Mouse (Mus musculus): ENCODE measurements around the gene Tbc1d22a.

Gene Tbc1d22a

DNA sequence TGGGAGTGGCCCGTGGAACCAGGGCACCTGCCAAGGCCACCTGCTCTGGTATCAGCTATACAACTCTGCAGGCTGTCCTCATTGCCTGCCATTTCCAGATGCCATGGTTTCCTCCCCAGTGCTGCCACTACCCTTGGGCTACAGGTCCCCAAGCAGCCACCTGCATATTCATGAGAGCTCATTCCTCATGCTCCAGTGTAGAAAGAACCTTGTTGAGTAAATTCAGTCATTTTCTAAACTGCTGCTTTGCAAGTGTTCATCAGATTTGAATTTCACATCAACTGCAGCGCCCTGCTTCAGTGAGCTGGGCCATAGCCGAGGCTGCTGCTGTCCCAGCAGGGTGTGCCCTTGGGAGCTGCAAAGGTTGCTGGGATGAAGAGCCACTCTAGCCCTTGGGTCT is 174.3 kb downstream of the Tbc1d22a start:
- DNase-seq (ENCODE audit: low spot score) = no peak

GRCm38 (mm10) chr15:86404866-86405265 is 190.6 kb downstream of the Tbc1d22a start:
- no peak for DNase-seq (ENCODE audit: low spot score)

DNA sequence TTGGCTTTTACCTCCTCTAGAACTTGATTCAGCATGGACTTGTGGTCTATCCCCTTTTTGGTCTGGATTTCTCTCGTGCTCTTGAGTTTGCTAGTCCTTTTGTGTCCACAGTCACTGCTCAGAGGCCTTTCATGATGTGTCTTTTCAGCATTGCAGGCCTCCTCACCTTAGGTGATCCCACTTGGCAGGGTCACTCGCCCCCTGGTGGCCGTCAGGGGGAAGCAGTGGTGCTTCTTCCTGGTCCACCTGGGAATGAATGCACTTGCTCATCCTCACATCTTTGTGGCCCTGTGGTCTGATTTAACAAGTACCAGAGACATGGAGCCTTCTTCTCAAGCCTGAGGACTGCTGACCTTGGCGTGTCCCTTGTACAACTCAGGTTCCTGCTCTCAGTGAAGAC is 191.3 kb downstream of the Tbc1d22a start:
- no peak for DNase-seq (ENCODE audit: low spot score)

DNA sequence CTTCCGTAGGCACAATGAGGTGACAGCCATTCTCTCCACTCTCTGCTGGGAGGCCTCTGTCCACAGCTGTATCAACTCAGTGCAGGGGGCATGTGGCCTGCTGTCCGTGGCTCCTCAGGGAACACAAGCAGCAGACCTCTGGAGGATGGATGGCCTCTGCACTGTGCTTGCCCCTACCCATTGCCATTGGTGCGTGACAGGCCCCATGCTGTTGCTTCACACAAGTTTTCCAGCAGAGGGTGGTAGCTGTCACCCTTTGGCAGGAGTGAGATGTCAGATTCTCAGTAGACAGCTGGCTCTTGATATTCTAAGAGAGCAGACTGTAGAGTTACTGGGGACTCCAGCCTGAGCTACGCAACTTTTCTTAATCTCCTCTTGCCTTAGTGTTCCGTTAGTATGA is 195.1 kb downstream of the Tbc1d22a start:
- DNase-seq (ENCODE audit: low spot score) = no peak

DNA sequence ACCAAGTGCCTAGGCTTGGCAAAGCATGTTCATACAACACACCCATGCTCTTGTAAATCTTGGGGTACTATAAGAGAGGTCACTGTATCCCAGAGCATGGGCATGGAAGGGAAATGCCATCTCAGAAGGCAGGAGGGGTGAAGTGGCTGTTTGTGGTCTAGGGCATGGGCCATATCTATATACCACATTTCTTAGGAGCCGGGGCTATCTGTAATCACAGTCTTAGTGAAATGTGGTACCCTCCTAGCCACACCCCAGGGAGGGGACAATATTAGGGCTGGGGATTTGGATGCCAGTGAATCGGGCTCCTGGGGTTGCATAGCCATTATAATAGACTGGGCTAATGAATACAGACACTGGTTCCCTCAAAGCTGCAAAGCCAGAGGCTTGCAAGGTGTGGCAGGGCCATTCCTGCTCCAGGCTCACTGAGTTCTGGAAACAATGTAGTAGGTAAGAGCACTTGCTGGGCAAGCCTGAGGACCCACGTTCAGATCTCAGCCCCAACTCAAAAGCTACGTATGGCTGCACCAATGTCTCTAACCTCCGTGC is 197.3 kb downstream of the Tbc1d22a start:
- no peak for DNase-seq (ENCODE audit: low spot score)

GRCm38 (mm10) chr15:86415951-86416350 is 201.7 kb downstream of the Tbc1d22a start:
- no peak for DNase-seq (ENCODE audit: low spot score)

GRCm38 (mm10) chr15:86418436-86418835 is 204.2 kb downstream of the Tbc1d22a start:
- DNase-seq (ENCODE audit: low spot score) = no peak

GRCm38 (mm10) chr15:86419620-86420019 is 205.4 kb downstream of the Tbc1d22a start:
- DNase-seq (ENCODE audit: low spot score) = no peak

DNA sequence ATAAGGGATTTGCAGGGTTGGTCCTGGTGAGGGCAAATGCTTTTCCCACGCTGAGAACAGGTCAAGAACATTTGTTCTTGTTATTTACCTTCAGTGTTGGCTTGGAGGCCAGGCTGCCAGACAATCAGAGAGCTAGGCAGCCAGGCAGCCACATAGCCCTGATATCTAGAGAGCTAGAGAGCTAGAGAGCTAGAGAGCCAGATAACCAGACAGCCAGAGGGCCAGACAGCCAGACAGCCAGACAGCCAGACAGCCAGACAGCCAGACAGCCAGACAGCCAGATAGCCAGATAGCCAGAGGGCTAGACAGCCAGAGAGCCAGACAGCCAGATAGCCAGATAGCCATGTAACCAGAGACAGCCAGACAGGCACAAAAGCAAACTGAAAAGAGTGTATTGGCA is 208.6 kb downstream of the Tbc1d22a start:
- DNase-seq (ENCODE audit: low spot score) = no peak

DNA sequence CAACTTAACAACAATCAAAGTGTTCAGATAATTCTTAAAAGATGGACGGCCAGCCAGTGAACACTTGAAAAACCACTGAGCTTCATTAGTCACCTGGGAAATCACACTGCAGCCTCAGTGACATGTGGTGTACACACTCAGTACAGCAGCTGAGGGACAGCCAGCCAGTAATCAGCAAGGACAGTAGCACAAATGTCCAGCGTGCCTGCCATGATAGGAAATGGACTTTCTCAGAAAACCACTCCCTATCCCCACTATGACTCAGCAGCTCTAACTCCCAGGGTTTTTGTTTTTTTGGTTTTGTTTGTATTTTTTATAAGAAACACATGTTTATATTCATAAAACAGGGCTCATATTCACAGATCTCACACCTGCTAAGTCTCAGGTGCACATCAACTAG is 209.6 kb downstream of the Tbc1d22a start:
- DNase-seq (ENCODE audit: low spot score) = no peak

DNA sequence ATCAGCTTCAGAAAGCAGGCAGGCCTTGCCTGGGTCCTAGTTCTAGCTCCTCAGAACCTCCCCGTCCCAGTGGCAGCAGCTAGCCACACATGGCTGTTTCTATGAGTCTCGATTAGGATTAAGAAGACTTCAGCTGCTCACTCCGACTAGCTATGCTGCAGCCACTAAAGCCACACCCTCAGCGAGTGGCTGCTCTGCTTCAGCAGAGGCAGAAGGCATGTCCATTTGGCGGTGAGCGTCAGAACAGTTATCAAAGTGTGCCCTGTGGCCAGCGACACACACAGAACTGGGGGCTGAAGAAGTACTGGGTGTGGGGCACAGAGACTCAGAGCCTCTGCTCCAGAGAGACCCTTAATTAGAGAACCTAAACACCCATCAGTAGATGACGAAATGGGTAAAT is 210.7 kb downstream of the Tbc1d22a start:
- no peak for DNase-seq (ENCODE audit: low spot score)

DNA sequence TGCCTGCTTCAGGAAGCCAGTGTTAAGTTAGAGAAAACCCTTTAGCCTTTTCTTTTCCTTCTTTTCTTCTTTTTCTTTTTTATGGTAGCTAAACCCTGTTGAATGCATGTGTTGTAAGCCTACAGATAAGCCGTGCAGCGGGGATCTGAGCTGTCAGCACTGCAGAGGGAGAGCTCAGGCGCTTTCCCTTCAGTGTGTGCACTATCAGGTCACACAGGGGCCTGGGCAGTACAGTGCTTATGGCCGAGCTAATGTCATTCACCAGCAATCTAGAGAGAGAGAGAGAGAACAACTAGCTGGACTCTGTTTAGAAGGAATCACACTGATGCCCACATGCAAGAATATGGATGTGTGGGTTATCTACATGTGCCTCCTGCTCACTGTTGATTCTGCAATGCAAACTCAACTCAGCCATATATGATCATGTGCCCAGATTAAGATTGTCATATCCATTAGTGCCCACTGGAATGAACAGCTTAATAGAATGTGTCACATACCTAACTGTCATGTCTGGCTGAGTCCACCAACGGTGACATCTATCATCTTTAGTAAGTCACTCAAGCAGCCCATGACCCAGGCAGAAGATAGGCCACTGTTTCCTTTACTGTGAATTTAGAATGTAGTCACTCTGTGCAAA is 212.2 kb downstream of the Tbc1d22a start:
- DNase-seq (ENCODE audit: low spot score) = no peak

GRCm38 (mm10) chr15:86427439-86427838 is 213.2 kb downstream of the Tbc1d22a start:
- DNase-seq (ENCODE audit: low spot score) = no peak

DNA sequence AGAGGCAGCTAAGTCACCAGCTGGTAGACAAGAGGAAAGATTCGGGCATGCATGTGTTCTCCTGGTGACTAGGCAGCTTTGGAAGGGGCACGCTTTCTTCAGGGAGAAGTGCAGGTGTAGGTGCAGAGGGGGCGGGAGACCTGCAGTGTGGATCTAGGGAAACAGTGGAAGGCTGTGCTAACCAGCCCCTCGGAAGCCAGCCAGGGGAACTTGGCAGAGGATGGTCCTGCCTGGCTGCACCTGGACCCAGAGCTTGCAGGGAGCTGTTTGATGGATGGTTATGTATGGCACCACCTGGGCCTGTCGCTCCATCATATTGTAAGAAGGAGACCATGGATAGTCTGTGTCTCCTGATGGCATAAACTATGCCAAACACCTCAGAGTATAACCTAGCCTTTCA is 214.2 kb downstream of the Tbc1d22a start:
- no peak for DNase-seq (ENCODE audit: low spot score)

DNA sequence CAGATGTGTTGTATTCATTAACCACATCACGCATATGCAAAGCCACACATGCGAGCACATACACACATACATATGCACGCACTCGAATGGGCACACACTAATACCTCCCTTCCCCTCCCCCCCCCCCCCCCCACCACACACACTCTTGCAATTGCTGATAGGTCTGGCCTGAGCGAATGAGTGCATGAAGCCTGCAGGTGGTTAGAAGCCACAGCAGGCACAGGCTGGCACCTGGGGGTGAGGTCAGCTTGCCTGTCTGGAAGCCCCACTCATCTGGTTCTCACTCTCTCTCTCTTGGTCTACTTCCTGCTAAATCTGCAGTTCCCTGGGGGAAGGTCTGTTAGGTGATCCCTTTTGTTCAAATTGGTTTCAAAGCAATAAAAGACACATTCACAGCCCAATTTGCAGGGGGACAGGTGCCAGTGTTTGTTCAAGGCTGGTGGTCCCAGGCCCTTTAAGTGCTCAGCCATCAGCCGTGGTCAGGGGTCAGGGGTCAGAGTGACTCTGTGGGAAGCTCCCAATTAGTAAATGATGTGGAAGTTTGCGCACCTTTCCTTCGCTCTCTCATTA is 215.6 kb downstream of the Tbc1d22a start:
- DNase-seq (ENCODE audit: low spot score) = no peak

GRCm38 (mm10) chr15:86431539-86432080 is 217.4 kb downstream of the Tbc1d22a start:
- no peak for DNase-seq (ENCODE audit: low spot score)

DNA sequence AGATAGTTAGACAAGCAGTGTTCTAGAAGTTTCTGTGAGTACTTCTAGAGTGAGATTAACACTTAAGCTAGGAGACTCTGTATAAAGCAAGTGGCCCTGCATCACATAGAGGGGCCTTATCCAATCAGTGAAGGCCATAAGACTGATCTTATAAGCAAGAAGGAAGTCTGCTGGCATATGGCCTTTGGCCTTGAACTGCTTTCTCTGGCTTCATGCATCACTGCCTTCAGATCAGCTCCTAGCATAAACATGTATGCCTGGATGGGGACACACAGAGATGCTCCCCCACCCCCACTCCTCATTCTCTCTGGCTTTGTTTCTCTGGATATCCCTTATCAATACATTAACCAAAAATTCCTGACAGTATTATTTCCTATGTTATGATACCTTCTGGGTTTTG is 218.5 kb downstream of the Tbc1d22a start:
- no peak for DNase-seq (ENCODE audit: low spot score)

DNA sequence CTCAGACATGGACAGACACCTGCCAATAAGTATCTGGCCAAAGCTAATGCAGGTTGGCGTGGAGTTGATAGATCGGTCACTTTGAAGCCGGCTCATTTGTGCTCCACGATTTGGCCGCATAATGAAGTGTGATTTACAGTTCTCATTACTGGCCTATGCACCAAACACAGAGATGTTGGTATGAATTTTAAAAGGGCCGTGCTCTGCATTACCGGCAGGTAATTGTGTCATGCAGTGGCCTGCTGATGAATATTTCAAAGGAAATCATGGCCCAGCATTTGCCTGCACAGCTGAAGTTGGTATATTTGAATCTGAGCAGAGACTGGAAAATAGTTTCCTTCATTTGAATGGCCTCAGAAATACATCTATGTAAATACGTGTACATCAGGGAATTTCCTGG is 219.1 kb downstream of the Tbc1d22a start:
- no peak for DNase-seq (ENCODE audit: low spot score)

DNA sequence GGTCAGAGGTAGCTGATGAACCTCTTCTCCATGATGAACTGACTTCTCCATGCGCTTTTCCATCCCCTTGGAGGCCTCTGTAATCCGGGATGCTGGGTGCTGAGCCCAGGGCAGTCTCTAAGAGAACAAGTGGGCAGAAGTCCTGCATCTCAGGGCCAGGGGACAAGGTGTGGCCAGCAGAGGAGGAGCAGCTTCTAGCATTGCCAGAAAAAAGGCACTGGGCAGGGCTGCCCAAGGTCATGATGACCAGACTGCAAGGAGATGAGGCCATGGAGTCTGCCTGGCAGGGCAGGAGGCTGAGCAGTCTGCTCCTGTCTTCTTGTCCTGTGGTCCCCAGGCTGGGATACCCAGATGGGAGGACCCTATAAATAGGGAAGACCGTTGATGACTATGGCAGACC is 220.0 kb downstream of the Tbc1d22a start:
- DNase-seq (ENCODE audit: low spot score) = no peak

DNA sequence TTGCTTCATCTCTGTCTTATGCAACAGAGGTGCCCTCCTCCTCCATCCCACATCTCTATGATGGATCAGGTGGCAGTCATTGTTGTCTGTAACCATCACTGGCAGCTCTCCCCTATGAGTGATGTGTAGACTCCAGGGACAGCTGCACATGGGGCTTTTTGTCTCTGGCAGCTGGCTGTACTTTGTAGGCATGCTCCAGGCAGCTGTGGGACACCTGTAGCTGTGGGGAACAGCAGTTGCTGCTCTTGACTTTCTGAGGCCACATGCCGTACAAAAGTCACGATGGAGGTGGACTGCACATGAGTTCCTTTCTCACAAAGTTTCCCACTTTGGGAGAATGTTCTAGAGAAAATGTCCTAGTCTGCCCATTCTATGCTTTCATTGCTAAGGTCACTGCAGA is 223.1 kb downstream of the Tbc1d22a start:
- DNase-seq (ENCODE audit: low spot score) = no peak

DNA sequence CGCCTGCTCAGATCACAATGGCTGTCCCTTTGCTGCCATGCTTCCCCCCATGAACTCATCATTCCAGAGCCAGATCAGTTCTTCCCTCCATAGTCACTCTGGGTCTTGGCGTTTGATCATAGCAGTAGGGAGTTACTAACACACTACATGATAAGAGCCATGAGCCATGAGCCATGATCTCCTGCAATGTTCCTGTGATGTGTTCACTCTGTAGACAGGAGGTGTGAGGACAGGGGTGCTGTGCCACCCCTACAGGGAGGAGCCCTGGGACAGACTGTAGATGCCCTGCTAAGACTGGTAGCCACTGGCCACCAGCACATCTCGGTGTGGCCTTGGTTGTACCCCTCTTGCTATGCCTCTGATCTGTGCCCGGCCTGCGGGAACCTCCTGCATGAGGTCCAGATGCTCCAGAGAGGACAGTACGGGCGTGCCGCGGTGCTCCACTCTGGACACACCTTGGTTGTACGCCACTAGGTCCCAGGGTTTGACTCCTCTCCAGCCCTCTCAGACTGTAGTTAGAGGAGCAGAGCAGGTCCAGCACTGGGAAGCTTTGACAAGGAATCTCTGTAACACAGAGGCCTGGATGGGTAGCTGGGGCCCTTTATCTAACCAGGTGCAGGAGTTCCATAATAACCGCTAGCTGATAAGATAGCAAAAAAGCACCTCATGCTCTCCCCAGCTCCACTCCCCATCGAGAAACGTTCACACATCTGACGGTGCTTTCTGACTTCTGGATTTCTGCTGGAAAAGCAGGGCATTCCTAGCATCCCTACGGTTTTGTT is 224.9 kb downstream of the Tbc1d22a start:
- no peak for DNase-seq (ENCODE audit: low spot score)

DNA sequence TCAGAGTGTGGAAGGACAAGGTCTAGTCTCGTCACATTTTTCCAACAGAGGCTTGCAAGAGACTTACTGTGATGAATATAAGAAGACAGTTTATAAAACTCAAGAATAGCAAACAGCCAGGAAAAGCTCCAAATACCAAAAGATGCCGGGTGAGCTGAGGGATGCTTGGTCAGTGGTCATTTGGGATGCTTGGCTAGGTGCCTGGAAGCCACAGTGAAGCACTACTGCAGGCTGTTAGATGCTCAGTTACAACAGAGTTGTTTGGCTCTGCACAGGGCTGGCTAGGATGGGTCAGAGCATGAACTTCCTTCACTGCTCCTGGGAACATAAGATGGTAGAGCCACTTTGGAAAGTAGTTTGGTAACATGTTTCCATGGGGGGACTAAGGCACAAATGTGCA is 230.0 kb downstream of the Tbc1d22a start:
- no peak for DNase-seq (ENCODE audit: low spot score)

DNA sequence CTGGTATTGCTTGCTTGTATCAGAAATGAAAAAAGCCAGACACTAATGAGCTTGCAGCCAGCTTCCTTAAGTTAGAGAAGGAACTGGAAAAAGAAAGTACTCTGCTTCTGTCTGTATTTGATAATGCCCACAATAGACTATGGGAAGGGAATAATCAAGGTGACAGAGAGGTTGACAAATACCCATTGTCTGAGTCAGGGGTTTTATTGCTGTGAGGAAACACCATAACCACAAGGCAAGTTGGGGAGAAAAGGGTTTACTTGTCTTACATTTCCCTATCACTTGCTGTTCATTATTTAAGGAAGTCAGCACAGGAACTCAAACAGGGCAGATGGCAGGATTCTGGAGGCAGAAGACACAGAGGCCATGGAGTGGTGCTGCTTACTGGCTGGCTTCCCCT is 231.8 kb downstream of the Tbc1d22a start:
- no peak for DNase-seq (ENCODE audit: low spot score)
